Mouse (Mus musculus): Measurements from ENCODE around the gene Cryge. TPM values are rescaled to one million over a fixed set of nuclear protein-coding genes. Genes with fewer than 3 reads are reported as not detected.

Gene Cryge
- polyA plus RNA-seq, 1 experiment from 2014 or later, result not detected

GRCm38 (mm10) chr1:65048781-65049180 is 2.2 kb downstream of the Cryge start:
- Histone ChIP-seq H3K9me3 (no peaks in the 10 kb centered on the region), H3K4me1 (peaks cover 12% of the 10 kb centered on the region), H3K9ac (no peak overlapping the region), H3K27me3 (0 out of 2 replicates have a peak, but pooled peaks cover 6% of the 10 kb centered on the region), H3K27ac (no peak overlapping the region), H3K4me2 (no peak overlapping the region), H3K4me3 (replicated peaks) (no peak overlapping the region), H3K36me3 (replicated peaks) (no peaks in the 10 kb centered on the region)
- no peak for ATAC-seq (ENCODE audit: low FRiP score)
- WGBS, result 60% methylated on average over 12 of the region's 12 CpGs

- 40% methylated on average over 8 of the region's 8 CpGs for WGBS
- 0 out of 2 replicates have a peak, but pooled peaks cover 6% of the 10 kb centered on the region for H3K27me3 ChIP-seq
- H3K27ac ChIP-seq, result no peak overlapping the region
- peaks cover 7% of the 10 kb centered on the region for H3K4me1 ChIP-seq
- no peak overlapping the region for H3K4me3 ChIP-seq (replicated peaks)
- H3K9me3 ChIP-seq, result no peaks in the 10 kb centered on the region
- H3K4me2 ChIP-seq, result no peak overlapping the region; the same call in 1 of the 2 replicates
- no peaks in the 10 kb centered on the region for H3K36me3 ChIP-seq (replicated peaks)
- H3K9ac ChIP-seq, result no peak overlapping the region
- no peak; the same call in 1 of the 2 replicates for ATAC-seq (ENCODE audit: low FRiP score)
These were observed 4.4 kb downstream of the Cryge start for GRCm38 (mm10) chr1:65046401-65047109.

- no peak for ATAC-seq (ENCODE audit: low FRiP score)
- H3K27ac ChIP-seq, result no peak overlapping the region
- no peak overlapping the region for H3K9ac ChIP-seq
- no peak overlapping the region for H3K4me2 ChIP-seq
- 82% methylated on average over 2 of the region's 2 CpGs for WGBS
- no peaks in the 10 kb centered on the region for H3K27me3 ChIP-seq
- no peaks in the 10 kb centered on the region for H3K4me1 ChIP-seq
- no peak overlapping the region for H3K4me3 ChIP-seq (replicated peaks)
- H3K9me3 ChIP-seq, result no peaks in the 10 kb centered on the region
- H3K36me3 ChIP-seq (replicated peaks), result no peaks in the 10 kb centered on the region
These were observed 7.5 kb downstream of the Cryge start for GRCm38 (mm10) chr1:65043433-65043832.

- H3K4me2 ChIP-seq, result no peak overlapping the region
- no peaks in the 10 kb centered on the region for H3K9me3 ChIP-seq
- H3K36me3 ChIP-seq (replicated peaks), result no peaks in the 10 kb centered on the region
- ATAC-seq (ENCODE audit: low FRiP score), result no peak
- no peak overlapping the region for H3K9ac ChIP-seq
- H3K27ac ChIP-seq, result no peak overlapping the region
- no peaks in the 10 kb centered on the region for H3K4me1 ChIP-seq
- WGBS, result 92% methylated on average over 3 of the region's 3 CpGs
- no peak overlapping the region for H3K4me3 ChIP-seq (replicated peaks)
- H3K27me3 ChIP-seq, result no peaks in the 10 kb centered on the region
These were observed 9.1 kb downstream of the Cryge start for GRCm38 (mm10) chr1:65041837-65042236.

- ATAC-seq (ENCODE audit: low FRiP score), result no peak
- Histone ChIP-seq H3K9me3 (no peaks in the 10 kb centered on the region), H3K4me1 (no peaks in the 10 kb centered on the region), H3K4me3 (replicated peaks) (no peak overlapping the region), H3K36me3 (replicated peaks) (no peaks in the 10 kb centered on the region), H3K27me3 (no peaks in the 10 kb centered on the region), H3K9ac (no peak overlapping the region), H3K4me2 (no peak overlapping the region), H3K27ac (no peak overlapping the region)
- 83% methylated on average over 6 of the region's 6 CpGs for WGBS
These were observed 10.1 kb downstream of the Cryge start for GRCm38 (mm10) chr1:65040806-65041205.

- ATAC-seq (ENCODE audit: low FRiP score), result no peak
- no peak overlapping the region for H3K4me3 ChIP-seq (replicated peaks)
- H3K9me3 ChIP-seq, result no peaks in the 10 kb centered on the region
These were observed 11.3 kb downstream of the Cryge start for GRCm38 (mm10) chr1:65039679-65040078.

GRCm38 (mm10) chr1:65037542-65037941 is 13.4 kb downstream of the Cryge start:
- H3K9me3 ChIP-seq, result no peaks in the 10 kb centered on the region
- H3K27me3 ChIP-seq, result no peaks in the 10 kb centered on the region
- no peak overlapping the region for H3K9ac ChIP-seq
- H3K4me2 ChIP-seq, result no peak overlapping the region
- H3K4me3 ChIP-seq (replicated peaks), result no peak overlapping the region
- no peak for ATAC-seq (ENCODE audit: low FRiP score)
- WGBS, result 88% methylated on average over 2 of the region's 2 CpGs
- no peaks in the 10 kb centered on the region for H3K4me1 ChIP-seq
- H3K36me3 ChIP-seq (replicated peaks), result no peaks in the 10 kb centered on the region
- H3K27ac ChIP-seq, result no peak overlapping the region

More at GRCm38 (mm10) chr1:65039679-65040078, 11.3 kb downstream of the Cryge start:
- H3K36me3 ChIP-seq (replicated peaks), result no peaks in the 10 kb centered on the region
- no peak overlapping the region for H3K27ac ChIP-seq
- H3K4me2 ChIP-seq, result no peak overlapping the region
- WGBS, result 75% methylated on average over 3 of the region's 3 CpGs
- no peak overlapping the region for H3K9ac ChIP-seq
- no peaks in the 10 kb centered on the region for H3K27me3 ChIP-seq
- H3K4me1 ChIP-seq, result no peaks in the 10 kb centered on the region

GRCm38 (mm10) chr1:65035513-65035912 is 15.4 kb downstream of the Cryge start:
- WGBS, result 39% methylated on average over 3 of the region's 3 CpGs
- H3K4me2 ChIP-seq, result no peak overlapping the region
- H3K27me3 ChIP-seq, result no peaks in the 10 kb centered on the region
- ATAC-seq (ENCODE audit: low FRiP score), result no peak
- no peak overlapping the region for H3K9ac ChIP-seq
- no peaks in the 10 kb centered on the region for H3K9me3 ChIP-seq
- H3K36me3 ChIP-seq (replicated peaks), result no peaks in the 10 kb centered on the region
- no peaks in the 10 kb centered on the region for H3K4me1 ChIP-seq
- H3K4me3 ChIP-seq (replicated peaks), result no peak overlapping the region
- H3K27ac ChIP-seq, result no peak overlapping the region

GRCm38 (mm10) chr1:65032641-65033040 is 18.3 kb downstream of the Cryge start, which contains the start of gene Akr1cl:
Gene Akr1cl, minus strand, starts transcription at chr1:65032759.
- no peak within 1 kb of the TSS for H3K27ac ChIP-seq
- no peak within 1 kb of the TSS for H3K9ac ChIP-seq
- no peak for ATAC-seq (ENCODE audit: low FRiP score)
- H3K36me3 ChIP-seq (replicated peaks), result no peaks in the 10 kb centered on the region
- no peak within 1 kb of the TSS for H3K4me2 ChIP-seq
- no peaks in the 10 kb centered on the region for H3K9me3 ChIP-seq
- H3K4me3 ChIP-seq (replicated peaks), result no peak within 1 kb of the TSS
- H3K4me1 ChIP-seq, result no peaks in the 10 kb centered on the region
- no peaks in the 10 kb centered on the region for H3K27me3 ChIP-seq

GRCm38 (mm10) chr1:65028206-65028605 is 22.7 kb downstream of the Cryge start:
- no peak for ATAC-seq (ENCODE audit: low FRiP score)
- Histone ChIP-seq H3K4me2 (no peak overlapping the region), H3K27ac (no peak overlapping the region), H3K4me3 (replicated peaks) (no peak overlapping the region), H3K9me3 (no peaks in the 10 kb centered on the region), H3K36me3 (replicated peaks) (no peaks in the 10 kb centered on the region), H3K27me3 (no peaks in the 10 kb centered on the region), H3K4me1 (no peaks in the 10 kb centered on the region), H3K9ac (no peak overlapping the region)
- WGBS, result 75% methylated on average over 9 of the region's 9 CpGs

GRCm38 (mm10) chr1:65012726-65013125 is 38.2 kb downstream of the Cryge start:
- H3K4me2 ChIP-seq, result no peak overlapping the region
- WGBS, result 75% methylated on average over 4 of the region's 4 CpGs
- H3K36me3 ChIP-seq (replicated peaks), result no peaks in the 10 kb centered on the region
- no peak overlapping the region for H3K9ac ChIP-seq
- no peaks in the 10 kb centered on the region for H3K27me3 ChIP-seq
- ATAC-seq (ENCODE audit: low FRiP score), result no peak
- H3K9me3 ChIP-seq, result no peaks in the 10 kb centered on the region
- H3K4me1 ChIP-seq, result no peaks in the 10 kb centered on the region
- no peak overlapping the region for H3K27ac ChIP-seq
- H3K4me3 ChIP-seq (replicated peaks), result no peak overlapping the region

- H3K4me2 ChIP-seq, result no peak overlapping the region
- H3K27me3 ChIP-seq, result no peaks in the 10 kb centered on the region
- 13% methylated on average over 9 of the region's 9 CpGs for WGBS
- no peak overlapping the region for H3K4me3 ChIP-seq (replicated peaks)
- H3K4me1 ChIP-seq, result no peaks in the 10 kb centered on the region
- H3K36me3 ChIP-seq (replicated peaks), result no peaks in the 10 kb centered on the region
- ATAC-seq (ENCODE audit: low FRiP score), result peak; percentile 72
- H3K27ac ChIP-seq, result no peak overlapping the region
- no peak overlapping the region for H3K9ac ChIP-seq
- H3K9me3 ChIP-seq, result no peaks in the 10 kb centered on the region
These were observed 40.8 kb downstream of the Cryge start for GRCm38 (mm10) chr1:65010153-65010552.

GRCm38 (mm10) chr1:65005575-65005974 is 45.4 kb downstream of the Cryge start:
- H3K36me3 ChIP-seq (replicated peaks), result no peaks in the 10 kb centered on the region
- no peaks in the 10 kb centered on the region for H3K9me3 ChIP-seq
- no peaks in the 10 kb centered on the region for H3K4me1 ChIP-seq
- no peak overlapping the region for H3K4me3 ChIP-seq (replicated peaks)
- H3K9ac ChIP-seq, result no peak overlapping the region
- no peaks in the 10 kb centered on the region for H3K27me3 ChIP-seq
- H3K4me2 ChIP-seq, result no peak overlapping the region
- WGBS, result 95% methylated on average over 6 of the region's 6 CpGs
- no peak overlapping the region for H3K27ac ChIP-seq
- ATAC-seq (ENCODE audit: low FRiP score), result no peak

Measured in forebrain, embryonic 12.5 days (tissue).